Mouse (Mus musculus) fibroblast of lung, adult 2 months (primary cell): ENCODE data around the gene N4bp2l1.
"Not testable (repeated sequence)": the region's sequence is repeated elsewhere in the genome, so short reads cannot be mapped to it uniquely, and the experiment has no call there.

Experiments
- DNase-seq: peaks from one replicate; pipeline ENCODE4 v3.0.0-alpha.2; 2011; ENCODE audit warnings: low read depth

N4bp2l1 gene

DNA sequence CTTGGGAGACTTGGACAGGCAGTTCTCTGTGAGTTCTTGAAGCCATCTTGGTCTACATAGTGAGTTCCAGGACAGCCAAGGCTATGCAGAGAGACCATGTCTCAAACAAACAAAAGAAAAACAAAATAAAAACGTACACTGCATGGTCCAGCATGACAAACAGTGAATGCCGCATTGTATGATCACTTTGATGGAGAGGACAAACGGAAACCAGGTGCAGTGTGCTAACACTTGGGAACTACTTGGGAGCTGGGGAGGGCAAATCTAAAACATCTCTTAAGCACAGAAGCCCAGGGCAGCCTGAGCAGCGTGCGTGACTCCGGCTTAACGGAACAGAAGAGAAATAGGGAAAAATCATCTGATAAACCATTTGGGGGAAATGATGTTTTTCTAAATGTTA, at the start of gene N4bp2l1:
N4bp2l1 (minus strand) TSS at position 101 of the 400 bp plus-strand sequence.
- no peak for DNase-seq

DNA sequence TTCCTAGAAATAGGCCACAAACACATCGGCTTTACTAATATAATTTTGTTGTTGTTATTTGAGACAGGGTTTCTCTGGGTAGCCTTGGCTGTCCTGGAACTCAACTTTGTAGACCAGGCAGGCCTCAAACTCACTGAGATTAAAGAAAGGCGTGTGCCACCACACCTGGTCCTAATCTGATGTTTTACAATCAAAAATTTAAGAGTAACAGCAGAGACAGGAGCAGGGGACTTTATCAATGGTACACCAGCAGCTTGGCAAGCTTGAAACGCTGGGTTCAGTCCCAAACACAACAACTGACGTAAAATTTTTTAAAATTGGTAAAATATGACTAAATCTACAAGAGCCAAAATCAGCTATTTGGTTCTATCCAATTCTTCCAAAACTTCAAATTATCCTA, 47.9 kb upstream of the N4bp2l1 start:
- no peak for DNase-seq

DNA sequence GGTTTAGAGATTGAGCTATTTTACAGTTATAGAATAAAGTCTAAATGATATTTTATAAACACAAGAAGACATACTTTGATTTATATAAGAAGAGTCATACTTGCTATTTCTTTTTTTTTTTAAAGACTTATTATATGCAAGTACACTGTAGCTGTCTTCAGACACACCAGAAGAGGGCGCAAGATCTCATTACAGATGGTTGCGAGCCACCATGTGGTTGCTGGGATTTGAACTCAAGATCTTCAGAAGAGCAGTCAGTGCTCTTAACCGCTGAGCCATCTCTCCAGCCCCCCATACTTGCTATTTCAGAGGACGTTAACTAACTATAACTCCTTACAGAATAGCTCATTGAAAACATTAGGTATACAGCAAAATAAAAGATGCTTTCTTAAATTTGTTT, 46.4 kb upstream of the N4bp2l1 start:
- DNase-seq = not testable (repeated sequence)

DNA sequence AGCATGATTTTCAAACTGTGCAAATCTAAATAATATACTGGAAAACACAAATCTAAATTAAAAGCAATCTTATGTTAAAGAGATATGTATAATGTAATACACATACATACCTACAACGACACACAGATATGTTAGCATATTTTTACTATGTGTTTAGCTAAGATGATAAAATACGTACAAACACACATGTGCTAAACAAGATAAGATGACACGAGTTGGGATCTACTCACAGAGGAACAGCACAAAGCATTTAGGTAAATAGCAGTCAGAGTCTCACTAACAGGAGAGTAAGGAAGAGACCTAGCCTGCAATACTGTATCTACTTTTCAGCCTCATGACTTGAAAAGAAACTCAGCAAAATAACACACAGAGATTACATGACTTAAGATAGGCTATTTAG, 44.5 kb upstream of the N4bp2l1 start:
- DNase-seq = no peak

DNA sequence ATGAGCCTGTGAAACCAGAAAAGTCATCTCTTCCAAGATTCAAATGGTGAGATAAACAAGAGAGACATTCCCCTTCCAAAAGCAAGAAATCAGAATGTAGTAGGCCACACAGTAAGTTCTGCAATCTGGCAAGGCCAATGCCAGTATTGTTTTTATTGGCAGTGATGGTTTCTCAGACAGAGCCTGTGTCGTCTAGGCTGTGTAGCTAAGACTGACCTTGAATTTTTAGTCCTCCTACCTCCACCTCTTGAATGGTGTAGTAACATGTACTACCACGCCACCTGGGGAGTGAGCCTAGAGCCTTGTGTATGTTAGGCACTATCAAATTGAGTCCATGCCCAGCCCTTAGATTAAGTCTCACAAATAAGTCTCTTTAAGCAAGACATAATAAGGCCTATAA, 32.7 kb upstream of the N4bp2l1 start:
- no peak for DNase-seq

DNA sequence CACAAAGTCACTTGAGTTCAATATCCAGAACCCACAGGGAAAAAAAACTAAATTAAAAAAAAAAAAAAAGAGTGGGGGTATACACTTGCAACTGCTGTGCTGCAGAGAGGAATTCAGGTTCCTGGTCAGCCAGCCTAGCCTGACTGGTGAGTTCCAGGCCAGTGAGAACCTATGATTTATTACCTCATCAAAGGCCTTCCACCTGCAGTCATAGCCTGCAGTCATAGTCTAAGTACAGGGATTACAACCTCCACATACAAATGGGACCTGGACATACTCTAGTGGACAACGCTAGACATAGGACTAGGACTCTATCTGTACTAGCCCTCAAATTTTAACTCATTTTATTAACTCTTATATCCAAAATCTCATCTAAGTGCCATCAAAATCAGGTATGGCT, 32.3 kb upstream of the N4bp2l1 start:
- no peak for DNase-seq

DNA sequence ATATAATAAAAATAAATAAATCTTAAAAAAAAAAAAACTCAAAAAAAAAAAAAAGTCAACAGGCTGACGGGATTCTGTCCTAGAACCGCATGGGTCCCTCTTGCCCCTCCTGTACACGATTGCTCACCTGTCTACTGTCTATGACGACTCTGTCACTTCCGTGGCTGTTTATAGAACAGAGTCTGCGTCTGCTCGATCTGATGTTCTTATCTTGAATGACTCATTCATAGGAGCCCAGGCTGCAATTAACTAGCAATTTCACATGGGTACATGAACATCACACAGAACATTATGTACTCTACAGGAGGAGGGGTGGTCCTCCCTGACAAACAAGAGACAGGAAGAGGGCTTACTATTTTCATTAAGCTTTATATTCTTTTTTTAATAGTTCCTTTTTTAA, 28.5 kb upstream of the N4bp2l1 start:
- no peak for DNase-seq

DNA sequence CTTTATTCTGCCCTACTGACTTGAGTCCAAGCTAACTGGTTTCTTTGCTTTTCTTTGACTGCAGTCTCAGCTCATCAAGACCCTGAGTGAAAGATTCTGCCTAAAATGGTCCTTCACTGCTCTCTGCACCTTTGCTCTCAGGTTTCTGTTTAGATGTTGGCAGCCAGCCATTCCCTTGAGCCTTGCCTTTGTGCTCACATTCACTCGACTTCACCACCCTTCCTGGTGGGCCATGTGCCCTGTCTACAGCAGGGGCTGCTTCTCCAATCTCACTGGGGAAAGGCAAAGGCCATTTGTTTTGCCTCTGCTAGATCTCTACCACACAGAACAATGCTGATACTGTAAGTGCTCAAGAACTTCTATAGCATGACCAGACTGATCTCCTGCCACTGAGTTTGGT, 25.8 kb upstream of the N4bp2l1 start:
- no peak for DNase-seq

DNA sequence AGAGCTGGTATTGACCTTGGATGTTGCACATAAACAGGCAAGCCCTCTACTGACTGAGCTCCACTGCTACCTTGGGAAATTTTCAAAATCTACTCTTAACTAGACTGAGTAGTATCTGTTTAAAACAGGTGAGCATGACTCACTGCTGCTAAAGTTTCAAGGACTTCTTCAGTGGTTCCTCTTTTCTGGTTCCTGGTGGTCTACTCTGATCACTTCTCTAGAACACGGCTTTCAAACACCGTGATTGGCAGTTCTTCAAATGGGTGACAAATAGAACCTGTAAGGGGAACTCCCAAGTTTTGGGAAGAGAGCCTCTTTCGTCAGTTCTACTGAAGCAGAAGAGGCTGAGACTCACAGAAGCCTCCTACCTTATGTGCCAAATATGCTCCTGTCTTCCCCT, 24.6 kb upstream of the N4bp2l1 start:
- DNase-seq = no peak

DNA sequence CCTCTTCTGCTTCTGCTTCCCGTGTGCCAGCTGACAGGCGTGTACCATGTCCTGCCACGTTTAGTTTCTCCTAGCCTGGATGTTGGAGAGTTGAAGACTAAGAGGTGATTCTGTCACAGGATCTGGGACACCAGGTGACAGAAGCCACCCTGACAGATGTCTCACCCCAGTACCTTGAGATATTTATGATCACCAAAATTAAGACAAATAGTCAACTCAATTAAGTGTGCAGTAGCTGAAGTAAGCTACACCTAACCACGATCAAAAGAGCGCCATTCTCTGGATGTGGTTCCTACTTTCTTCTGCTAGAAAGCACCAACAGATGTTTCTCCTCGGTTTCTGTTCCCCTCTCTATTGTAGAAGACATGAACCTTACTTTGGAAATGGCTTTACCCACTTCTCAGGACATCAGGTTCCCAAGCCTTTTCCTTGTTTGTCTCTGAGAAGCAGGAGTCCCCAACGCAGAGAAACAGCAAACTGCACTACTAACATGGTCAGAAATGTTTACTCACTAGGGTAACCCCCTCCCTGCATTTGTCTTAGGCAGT, 23.7 kb upstream of the N4bp2l1 start:
- DNase-seq = no peak

DNA sequence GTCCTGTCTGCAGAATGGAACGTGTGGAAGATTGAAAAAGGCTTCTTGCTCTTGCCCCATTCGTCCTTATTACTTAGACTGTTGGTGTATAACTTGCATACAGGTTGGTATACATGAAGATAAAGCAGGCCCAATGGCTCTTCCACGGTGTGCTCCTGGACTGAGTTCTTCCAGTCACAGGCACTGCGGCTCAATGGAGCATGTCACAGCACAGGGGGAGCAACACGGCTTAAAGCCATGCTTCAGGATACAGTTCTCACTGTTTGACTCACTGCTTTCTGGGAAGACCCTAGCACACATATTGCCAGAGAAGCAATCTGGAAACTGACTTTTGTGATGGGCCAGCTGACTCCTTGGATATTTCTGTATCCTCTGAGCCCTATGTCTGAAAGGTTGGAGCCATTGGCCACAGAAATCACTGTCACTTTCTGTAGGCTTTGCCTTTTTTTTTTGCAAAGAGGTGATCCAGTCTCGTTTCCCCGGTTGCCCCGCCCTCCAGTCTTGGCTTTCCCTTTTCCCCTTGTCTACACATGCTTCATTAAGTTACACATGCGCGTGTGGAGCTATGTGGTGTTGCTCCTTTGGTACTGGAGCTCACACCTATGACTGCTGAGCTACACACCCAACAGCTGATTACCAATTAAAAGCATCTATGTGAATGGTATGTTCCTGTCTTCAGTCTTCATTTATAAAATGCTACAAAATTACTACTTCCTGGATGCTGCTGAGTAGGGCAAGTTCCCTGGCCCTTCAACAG, 21.8 kb upstream of the N4bp2l1 start:
- DNase-seq = no peak

DNA sequence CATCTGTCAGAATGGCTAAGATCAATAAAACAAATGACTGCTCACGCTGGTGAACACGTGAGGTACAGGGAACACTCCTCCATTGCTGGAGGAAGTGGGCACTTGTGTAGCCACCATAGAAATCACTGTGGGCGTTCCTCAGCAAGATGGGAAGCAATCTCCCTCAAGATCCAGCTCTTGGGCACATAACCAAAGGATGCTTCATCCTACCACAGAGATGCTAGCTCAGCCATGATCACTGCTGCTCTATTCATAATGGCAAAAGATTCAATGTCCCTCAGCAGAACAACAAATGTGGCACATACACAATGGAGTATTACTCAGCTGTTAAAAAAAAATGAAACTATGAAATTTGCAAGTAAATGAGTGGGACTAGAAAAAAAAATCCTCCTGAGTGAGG, 19.7 kb upstream of the N4bp2l1 start:
- DNase-seq = no peak

DNA sequence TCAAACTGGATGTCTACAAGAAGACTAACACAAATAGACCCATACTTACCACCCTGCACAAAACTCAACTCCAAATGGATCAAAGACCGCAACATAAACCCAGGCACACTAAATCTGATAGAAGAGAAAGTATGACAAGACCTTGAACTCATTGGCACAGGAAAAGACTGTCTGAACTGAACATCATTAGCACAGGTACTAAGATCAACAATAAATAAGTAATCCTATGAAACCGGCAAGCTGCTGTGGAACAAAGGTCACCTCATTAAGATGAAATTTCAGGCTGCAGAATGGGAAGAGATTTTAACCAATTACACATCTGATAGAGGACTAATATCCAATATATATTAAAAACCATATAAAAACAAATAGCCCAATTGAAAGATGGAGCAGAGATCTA, 19.2 kb upstream of the N4bp2l1 start:
- DNase-seq = no peak

DNA sequence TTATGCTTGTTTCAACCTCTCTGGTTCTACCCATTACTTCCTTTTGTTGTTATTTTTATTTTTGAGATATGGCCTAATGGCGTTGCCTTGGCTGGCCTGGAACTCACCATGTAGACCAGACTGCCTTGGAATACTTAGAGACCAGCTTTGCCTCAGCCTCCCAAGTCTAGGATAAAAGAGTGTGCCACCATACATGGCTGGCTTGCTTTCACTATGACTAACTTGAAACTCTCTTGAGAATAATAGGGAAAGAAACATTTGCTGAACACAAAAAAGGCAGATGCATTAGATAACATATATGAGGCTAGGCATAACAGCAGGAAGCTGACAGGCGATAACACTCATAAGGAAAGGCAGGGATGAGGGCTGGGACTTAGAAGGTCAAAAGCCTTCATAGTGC, 17.1 kb upstream of the N4bp2l1 start:
- DNase-seq = no peak

DNA sequence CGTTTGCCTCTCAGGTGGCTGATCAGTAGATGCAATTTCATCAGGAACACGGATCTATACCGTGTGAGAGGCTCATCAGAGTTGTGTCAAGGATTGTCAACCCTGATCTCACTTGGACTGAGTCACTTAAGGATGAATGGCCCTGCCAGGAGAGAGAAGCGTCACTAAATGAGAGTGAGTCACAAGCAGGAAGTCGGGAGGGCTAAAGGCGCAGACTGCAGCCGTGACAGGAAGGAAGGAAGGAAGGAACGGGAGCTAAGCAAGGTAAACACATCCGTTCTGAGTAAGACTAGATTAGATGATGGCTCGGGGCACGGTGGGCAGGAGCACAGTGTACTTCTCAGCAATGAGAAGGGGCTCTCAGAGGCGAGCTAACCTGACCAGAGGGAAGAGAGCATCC, 14.7 kb upstream of the N4bp2l1 start:
- DNase-seq = no peak

DNA sequence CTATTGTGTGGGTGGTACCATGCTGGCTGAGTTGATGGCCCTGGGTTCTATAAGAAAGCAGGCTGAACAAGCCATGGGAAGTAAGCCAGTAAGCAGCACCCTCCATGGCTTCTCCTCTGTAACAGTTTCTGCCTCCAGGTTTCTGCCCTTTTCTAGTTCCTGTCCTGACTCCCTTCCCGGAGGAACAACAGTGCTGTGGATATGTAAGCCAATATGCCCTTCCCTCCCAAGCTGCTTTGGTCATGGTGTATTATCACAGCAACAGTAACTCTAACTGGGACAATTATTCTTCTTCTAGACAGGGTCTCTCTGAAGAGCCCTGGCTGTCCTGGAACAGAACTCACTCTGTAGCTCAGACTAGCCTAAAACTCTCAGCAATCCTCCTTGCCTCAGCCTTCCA, 14.1 kb upstream of the N4bp2l1 start:
- no peak for DNase-seq

DNA sequence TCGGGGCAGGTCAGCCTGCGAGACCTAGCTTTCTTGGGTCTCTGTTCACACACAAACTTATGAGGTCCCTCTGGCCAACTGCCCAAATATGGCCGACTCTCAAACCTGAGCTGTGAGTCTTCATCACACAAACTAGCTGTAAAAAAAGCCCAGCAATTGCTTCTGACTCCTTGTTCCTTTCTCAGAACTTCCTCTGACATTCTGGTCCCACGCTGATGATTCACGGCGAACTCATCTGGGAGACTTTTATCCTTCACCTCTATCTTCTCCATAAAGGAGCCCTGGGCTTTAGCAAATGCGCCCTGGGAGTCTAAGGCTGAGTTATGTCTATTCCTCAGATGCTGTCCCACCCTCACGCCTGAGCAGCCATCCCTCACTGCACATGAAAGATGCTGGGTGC, 10.6 kb upstream of the N4bp2l1 start:
- DNase-seq = no peak

DNA sequence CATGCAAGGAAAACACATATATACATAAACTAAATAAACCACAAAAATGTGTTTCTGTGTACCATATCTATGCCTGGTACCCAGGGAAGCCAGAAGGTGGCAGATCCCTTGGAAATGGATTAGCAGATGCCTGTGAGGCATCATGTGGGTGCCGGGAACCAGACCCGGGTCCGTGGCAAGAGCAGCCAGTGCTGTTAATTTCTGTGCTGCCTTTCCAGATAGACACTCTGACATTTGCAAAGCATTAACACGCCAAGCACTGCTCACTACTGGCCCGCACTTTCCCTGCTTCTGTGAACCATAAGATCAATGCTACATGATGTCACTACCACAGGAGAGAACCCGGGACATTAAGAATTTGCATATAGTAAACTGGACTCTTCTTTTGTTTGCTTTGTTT, 9.1 kb upstream of the N4bp2l1 start:
- no peak for DNase-seq

DNA sequence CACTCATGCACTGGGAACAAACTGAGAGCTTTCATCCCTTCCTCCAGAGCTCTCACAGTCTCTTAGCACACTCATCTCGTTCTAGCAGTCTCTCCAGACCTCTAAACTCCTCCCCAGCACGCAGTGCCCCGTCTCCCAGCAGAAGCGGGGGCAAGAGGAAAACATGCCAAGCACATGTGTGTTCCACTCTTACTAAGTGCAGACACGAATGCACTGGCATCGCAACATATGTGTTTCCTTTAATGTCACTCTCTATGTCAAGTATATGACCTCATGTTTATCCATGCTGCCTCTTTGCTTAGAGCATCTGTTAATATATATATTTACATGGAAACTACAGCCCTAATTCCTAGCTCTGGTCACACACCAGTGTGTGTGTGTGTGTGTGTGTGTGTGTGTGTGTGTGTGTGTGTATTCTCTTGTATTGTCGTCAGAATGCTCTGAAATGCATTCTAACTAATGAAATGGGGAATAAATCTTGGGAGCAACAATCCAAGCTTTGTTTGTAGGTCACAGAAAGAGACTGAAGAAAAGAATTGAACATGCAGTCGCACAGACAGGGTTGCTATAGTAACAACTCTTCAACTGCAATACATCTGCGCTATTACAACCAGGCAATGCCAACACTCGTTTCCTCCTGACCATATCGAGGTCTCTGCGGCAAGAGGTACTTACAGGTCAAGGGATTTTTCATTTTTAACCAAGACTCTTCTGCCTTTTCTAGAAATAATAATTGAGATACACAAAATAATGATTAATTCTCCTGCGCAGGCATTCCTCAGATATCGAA, 4.6 kb upstream of the N4bp2l1 start:
- DNase-seq = no peak

DNA sequence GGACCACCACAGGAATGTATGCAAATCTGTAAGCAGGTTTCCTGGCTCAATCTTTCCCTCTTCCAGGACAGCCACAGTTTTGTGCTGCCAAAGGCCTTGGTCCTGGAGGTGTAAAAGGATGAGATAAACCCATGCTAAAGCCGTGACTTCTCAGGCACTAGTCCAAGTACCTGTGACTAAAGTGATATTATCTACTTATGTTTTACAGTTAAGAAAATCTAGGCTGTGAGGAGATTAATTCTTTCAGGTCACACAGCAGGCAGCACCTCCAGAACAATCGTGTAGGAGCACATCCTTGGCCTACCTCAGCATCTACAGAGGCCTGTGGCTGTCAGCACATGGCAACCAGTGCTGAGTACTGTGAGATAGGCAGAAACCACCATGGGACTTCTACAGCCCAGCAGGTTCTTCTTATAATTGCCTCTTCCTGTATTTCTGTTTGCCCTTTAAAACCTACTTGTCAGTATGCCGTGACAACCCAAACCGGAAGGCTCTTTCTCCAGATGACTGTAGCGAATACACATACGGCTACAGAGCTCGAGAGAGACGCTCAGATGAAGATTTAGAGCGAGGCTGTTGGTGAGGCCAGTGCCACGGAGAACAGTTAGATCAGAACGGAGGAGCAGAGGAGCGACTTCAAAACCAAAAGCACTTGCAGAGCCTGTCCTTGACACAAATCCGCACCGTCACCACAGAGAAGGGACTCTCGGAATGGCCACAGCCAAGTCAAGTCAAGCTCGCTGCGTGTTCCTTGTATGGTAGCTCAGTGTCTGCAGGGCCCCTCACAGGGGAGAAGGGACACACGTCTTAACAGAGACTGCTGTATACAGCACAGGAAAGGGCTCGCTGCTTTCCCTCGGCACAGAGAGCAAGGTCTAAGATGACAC, 3.8 kb upstream of the N4bp2l1 start:
- no peak for DNase-seq

DNA sequence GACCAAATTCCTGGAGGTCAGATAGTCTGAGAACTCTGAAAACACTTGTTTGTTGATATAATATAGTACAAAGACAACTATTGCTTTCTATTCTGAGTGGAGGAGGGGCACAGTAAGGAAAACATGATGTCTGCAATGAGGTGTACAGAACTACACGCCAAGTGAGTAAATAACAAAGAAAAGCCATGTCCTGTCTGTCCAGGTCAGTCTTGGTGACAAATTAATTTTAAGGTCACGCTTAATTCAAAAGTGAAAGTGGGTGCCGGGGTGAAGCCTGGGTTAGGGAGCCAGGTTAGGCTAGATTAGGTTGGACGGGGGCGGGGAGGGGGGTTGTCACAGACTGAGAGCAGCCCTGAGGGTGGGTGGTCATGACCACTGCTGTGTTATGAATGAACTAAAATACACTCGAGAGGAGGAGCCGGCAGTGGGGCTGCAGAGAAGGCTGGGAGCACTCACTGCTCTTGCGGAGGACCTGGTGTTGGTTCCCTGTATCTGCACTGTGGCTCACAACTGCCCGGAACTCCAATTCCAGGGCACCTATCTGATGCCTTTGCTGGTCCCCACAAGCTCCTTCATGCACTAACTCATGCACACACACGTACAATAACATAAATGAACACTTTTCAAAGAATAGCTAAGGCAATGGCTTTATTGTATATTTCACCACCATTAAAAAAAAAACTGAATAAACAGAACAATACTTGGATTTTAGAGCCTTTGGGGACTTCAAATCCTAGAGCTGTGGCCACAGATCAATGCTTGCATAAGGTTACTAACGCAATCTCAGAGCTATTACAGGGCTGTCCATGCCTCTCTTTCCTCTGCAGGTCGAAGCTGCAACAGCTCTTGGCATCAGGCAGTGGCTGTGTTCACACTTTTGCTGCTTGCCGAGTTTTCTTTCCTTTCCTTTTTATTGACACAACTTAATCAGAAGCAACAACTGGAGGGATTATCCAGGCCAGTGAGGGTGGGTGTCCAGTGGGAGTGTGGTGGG, 2.6 kb upstream of the N4bp2l1 start:
- DNase-seq = no peak
